Mouse (Mus musculus) embryonic facial prominence, embryonic 12.5 days (tissue): ENCODE data around the gene Fcrl6. TPM values are rescaled to one million over a fixed set of nuclear protein-coding genes. Genes with fewer than 3 reads are reported as not detected.
A peak's percentile ranks its signal among the peaks of the same experiment; 100 is the strongest.

Source experiments
- ATAC-seq: fragments of 200-750 bp; cut with Nextera tagmentation; 2 replicates; pipeline ENCODE4 v1.8.0; 2017; ENCODE audit not compliant: insufficient number of reproducible peaks, insufficient read depth, low FRiP score, low TSS enrichment
- H3K27ac ChIP-seq: fragments of 300-500 bp; sonication (generic); 2 replicates; pipeline ENCODE4 v1.5.1; 2016; ENCODE audit warnings: mild to moderate bottlenecking
- H3K27me3 ChIP-seq: fragments of 300-500 bp; sonication (generic); 2 replicates; pipeline ENCODE4 v1.6.1; 2016; ENCODE audit warnings: mild to moderate bottlenecking, moderate library complexity
- H3K36me3 ChIP-seq: fragments of 300-500 bp; sonication (generic); 2 replicates; pipeline ENCODE4 v1.6.1; 2016; ENCODE audit warnings: mild to moderate bottlenecking
- H3K4me1 ChIP-seq: fragments of 300-500 bp; sonication (generic); 2 replicates; pipeline ENCODE4 v1.6.1; 2016
- H3K4me2 ChIP-seq: fragments of 300-500 bp; sonication (generic); replicated peaks from 2 replicates; pipeline ENCODE4 v1.6.1; 2016; ENCODE audit warnings: mild to moderate bottlenecking, moderate library complexity
- H3K4me3 ChIP-seq: fragments of 300-500 bp; sonication (generic); 2 replicates; pipeline ENCODE4 v1.5.1; 2016; ENCODE audit warnings: mild to moderate bottlenecking
- H3K9ac ChIP-seq: fragments of 300-500 bp; sonication (generic); 2 replicates; pipeline ENCODE4 v1.6.1; 2016; ENCODE audit warnings: mild to moderate bottlenecking, moderate library complexity
- H3K9me3 ChIP-seq: fragments of 300-500 bp; sonication (generic); 2 replicates; pipeline ENCODE4 v1.6.1; 2016; ENCODE audit warnings: mild to moderate bottlenecking, moderate library complexity
- WGBS: fragments of 180-500 bp; shearing (Covaris S2); methylation state at CpG from one replicate; pipeline ENCODE4 v1.1.7; 2016; 5-methylcytosine and 5-hydroxymethylcytosine counted together
- polyA plus RNA-seq: library from polyadenylated mRNA; unstranded; fragments of >200 nt; fragmentation: Nextera tagmentation; extraction: Ambion mirVana; gene quantifications from 2 replicates; pipeline ENCODE4 v1.2.1, GENCODE M21; 2016

The Fcrl6 gene
- 0.35 and 0.76 TPM in 2 replicates for polyA plus RNA-seq

DNA sequence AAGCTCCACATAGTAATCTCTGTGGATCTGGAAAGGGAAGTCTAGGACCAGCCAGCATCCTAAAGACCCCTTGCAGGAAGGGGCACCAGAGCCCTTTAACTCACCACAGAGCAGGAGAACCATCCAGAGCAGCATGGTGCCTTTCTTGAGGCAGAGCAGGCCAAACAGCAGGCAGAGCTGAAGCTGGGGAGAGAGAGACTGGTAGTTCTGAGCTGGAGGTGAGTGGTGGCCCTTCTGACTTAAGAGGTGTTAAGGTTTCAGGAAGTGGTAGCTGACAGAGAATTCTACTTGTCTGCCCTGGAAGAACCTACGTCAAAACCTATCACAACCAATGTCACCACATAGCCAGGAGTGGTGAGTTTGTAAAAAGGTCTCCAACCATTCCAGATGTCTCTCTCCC is at the start of gene Fcrl6:
Fcrl6 (minus strand) TSS at position 226 of the 400 bp plus-strand sequence.
- no peaks in the 10 kb centered on the region for H3K27me3 ChIP-seq
- H3K4me3 ChIP-seq = no peak within 1 kb of the TSS
- no peak within 1 kb of the TSS for H3K4me2 ChIP-seq
- H3K9ac ChIP-seq = no peak within 1 kb of the TSS
- no peaks in the 10 kb centered on the region for H3K36me3 ChIP-seq
- ATAC-seq = no peak
- H3K4me1 ChIP-seq = no peaks in the 10 kb centered on the region
- WGBS = 59% methylated on average over 1 of the region's 1 CpGs
- H3K9me3 ChIP-seq = no peaks in the 10 kb centered on the region
- H3K27ac ChIP-seq = no peak within 1 kb of the TSS

DNA sequence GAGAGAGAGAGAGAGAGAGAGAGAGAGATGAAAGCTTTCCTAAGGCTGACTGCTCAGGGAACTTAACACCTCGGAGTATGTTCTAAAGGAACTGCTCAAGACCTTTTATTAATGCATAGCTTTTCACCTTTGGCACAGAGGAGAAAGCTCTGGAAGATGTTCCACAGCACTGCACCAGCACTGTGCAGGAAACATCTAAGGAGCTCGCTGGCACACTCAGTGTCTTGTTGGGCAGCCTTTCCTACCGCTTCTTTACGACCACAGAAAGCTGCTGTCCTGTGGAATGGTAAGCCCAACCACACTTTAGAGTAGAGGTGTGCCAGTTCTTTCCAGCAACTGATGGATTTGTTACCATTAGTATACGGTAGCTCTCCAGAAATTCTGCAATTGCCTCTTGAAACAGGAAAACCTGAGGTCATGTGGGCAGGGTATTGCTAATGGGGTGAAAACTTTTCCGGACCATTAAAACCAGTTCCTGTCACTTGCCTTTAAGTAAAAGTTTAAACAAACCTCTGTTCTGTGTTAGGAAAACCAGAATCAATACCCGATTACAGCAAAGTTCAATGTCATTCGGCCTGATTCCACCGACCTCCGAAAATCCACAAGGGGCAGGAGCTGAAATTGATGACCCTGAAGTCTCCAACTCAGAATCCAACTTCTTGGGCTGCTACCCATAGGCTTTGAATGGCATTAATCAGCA is 49.1 kb upstream of the Fcrl6 start:
- no peak for ATAC-seq
- H3K4me2 ChIP-seq = no peak overlapping the region
- 79% methylated on average over 10 of the region's 10 CpGs for WGBS
- H3K9ac ChIP-seq = no peak overlapping the region
- no peak overlapping the region for H3K4me3 ChIP-seq
- H3K4me1 ChIP-seq = no peaks in the 10 kb centered on the region; the same call in 1 of the 2 replicates
- H3K36me3 ChIP-seq = no peaks in the 10 kb centered on the region
- H3K27me3 ChIP-seq = no peaks in the 10 kb centered on the region
- H3K27ac ChIP-seq = no peak overlapping the region
- no peaks in the 10 kb centered on the region for H3K9me3 ChIP-seq

DNA sequence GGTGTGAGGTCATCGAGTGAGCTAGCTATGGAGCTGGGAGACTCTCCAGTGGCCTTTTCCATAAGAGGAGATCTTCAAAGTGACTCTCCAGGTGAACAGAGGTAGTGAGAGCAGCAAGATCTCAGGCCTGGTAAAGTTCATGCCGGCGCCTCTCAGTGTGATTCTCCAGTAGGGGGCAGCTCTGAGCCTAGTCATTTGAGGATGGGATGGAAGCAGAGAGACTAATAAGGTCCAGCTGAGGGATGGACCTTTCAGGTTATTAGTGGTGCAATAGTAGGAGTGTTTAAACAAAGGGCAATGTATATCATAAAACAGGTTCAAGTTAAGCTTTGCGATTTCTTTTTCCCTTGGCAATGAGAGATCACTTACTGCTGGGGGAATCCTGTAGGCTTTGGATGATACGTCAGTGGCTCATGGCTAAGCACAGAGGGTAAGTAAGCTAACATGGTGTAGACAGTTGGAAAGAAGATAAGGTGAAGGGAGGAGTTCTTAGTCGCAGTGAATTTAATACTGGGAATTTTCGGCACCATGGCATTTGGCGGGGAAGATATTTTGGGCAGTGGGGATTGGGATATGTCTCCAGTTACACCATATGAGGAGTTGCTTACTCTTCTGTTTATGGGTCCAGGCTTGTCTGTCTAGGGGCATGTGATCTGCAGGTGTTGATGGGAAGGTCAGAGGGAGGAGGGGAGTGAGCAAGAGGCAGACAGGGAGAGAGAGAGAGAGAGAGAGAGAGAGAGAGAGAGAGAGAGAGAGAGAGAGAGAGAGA is 48.4 kb upstream of the Fcrl6 start:
- Histone ChIP-seq H3K27ac (no peak overlapping the region), H3K4me3 (no peak overlapping the region), H3K4me2 (no peak overlapping the region), H3K9me3 (no peaks in the 10 kb centered on the region), H3K4me1 (no peaks in the 10 kb centered on the region; the same call in 1 of the 2 replicates), H3K9ac (no peak overlapping the region), H3K27me3 (no peaks in the 10 kb centered on the region), H3K36me3 (no peaks in the 10 kb centered on the region)
- WGBS = 58% methylated on average over 8 of the region's 8 CpGs
- ATAC-seq = no peak

DNA sequence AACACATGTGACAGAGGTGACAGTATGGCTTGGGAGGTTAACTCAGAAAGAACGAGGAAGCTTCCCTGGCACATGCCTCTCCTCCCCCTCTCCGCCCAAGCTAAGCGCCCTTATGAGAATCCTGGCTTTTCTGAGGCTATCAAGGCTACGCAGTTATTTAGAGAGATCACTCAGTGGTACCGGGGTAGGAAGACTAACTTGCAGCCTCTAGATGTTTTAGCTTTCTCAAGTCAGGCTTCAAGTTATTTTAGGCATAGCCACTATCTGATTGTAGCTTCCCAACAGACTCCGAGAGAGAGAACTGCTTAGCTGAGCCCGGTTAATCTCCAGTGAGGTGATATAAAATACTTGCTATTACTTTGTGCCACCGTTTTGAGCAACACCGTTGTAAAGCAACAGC is 47.0 kb upstream of the Fcrl6 start:
- Histone ChIP-seq H3K27ac (no peak overlapping the region), H3K9ac (no peak overlapping the region), H3K4me2 (no peak overlapping the region), H3K9me3 (no peaks in the 10 kb centered on the region), H3K4me1 (no peaks in the 10 kb centered on the region; the same call in 1 of the 2 replicates), H3K36me3 (no peaks in the 10 kb centered on the region), H3K27me3 (no peaks in the 10 kb centered on the region), H3K4me3 (no peak overlapping the region)
- ATAC-seq = no peak
- WGBS = 85% methylated on average over 9 of the region's 9 CpGs

DNA sequence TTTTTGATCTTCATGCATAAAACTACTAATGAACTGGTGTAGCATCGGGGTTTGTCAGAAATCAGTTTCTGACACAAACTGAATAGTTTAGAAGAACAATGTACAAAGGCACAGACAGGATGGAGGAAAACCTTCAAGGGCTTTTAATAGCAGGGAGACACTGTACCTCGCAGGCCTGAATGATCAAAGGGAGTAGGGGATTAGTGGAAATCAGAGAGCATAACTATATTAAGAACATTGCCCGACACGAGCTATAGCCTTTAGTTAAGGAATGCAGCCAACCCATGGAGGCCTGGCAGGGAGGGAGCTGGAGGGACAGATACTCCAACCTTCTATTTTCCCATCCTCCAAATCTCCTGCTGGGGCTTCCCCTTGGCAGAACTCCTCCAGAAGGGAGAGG is 44.9 kb upstream of the Fcrl6 start:
- no peak overlapping the region for H3K4me3 ChIP-seq
- H3K4me1 ChIP-seq = no peaks in the 10 kb centered on the region; the same call in 1 of the 2 replicates
- 21% methylated on average over 4 of the region's 4 CpGs for WGBS
- H3K9ac ChIP-seq = no peak overlapping the region
- H3K9me3 ChIP-seq = no peaks in the 10 kb centered on the region
- no peaks in the 10 kb centered on the region for H3K27me3 ChIP-seq
- no peak overlapping the region for H3K4me2 ChIP-seq
- H3K36me3 ChIP-seq = no peaks in the 10 kb centered on the region
- no peak for ATAC-seq
- H3K27ac ChIP-seq = no peak overlapping the region

DNA sequence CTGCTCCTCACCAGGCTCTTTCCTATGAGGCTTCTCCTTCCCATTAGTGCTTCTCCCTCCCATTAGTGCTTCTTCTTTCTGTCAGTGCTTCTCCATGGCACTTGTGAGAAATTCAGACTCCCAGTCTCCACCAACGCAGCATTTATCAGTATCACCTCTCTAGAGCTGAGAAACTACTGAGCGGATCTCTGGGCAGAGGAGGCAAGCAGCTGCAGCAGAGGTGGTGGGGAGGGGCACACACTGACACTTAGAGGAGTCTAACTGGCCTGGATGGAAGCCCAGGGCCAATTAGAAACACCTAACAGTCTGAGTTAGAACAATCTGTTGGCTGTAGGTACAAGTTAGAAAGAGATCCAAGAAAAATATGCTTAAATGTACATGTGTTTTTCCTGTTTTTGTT is 36.4 kb upstream of the Fcrl6 start:
- Histone ChIP-seq H3K4me2 (no peak overlapping the region), H3K4me1 (no peaks in the 10 kb centered on the region), H3K27me3 (no peaks in the 10 kb centered on the region), H3K4me3 (no peak overlapping the region), H3K9me3 (no peaks in the 10 kb centered on the region), H3K27ac (no peak overlapping the region), H3K9ac (no peak overlapping the region), H3K36me3 (no peaks in the 10 kb centered on the region)
- 70% methylated on average over 2 of the region's 2 CpGs for WGBS
- ATAC-seq = no peak

DNA sequence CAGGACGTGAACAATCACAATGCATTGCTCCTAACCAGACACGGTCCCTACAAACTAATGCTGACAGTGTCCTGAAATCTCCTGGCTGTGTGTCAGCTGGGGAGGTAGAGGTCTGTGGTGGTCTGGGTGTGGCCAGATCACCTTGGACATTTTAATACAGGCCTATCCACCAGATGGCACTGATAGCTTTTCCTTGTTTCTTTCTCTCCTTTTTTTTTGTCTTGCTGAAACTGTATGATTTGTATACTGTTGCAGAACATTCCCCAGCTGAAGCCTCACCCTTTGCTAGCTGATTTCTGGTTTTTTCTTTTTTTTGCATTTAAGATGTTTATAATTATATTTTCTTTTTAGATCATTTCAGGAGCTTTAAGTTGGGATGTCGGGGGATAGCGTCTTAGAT is 35.5 kb upstream of the Fcrl6 start:
- Histone ChIP-seq H3K9ac (no peak overlapping the region), H3K27ac (no peak overlapping the region), H3K4me2 (no peak overlapping the region), H3K4me3 (no peak overlapping the region), H3K4me1 (no peaks in the 10 kb centered on the region), H3K36me3 (no peaks in the 10 kb centered on the region), H3K27me3 (no peaks in the 10 kb centered on the region), H3K9me3 (no peaks in the 10 kb centered on the region)
- no peak for ATAC-seq
- 69% methylated on average over 4 of the region's 4 CpGs for WGBS

DNA sequence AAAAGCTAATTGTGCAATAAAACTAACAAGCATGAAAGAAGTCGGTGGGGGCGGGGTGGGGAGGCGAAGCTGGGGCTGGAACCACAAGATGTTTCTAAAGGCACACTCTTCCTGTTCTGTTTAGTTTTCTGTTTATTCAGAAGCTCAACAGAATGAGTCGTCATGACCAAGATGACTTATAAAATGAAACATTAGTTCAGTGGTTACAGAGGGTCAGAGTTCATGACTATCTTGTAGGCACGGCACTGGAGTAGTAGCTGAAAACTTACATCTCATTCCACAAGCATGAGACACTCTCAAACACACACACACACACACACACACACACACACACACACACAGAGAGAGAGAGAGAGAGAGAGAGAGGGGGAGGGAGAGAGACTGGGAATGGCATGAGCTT is 33.9 kb upstream of the Fcrl6 start:
- no peak for ATAC-seq
- Histone ChIP-seq H3K36me3 (no peaks in the 10 kb centered on the region), H3K9me3 (no peaks in the 10 kb centered on the region), H3K9ac (no peak overlapping the region), H3K27ac (no peak overlapping the region), H3K4me2 (no peak overlapping the region), H3K27me3 (no peaks in the 10 kb centered on the region), H3K4me3 (no peak overlapping the region), H3K4me1 (no peaks in the 10 kb centered on the region)
- WGBS = 88% methylated on average over 5 of the region's 5 CpGs

DNA sequence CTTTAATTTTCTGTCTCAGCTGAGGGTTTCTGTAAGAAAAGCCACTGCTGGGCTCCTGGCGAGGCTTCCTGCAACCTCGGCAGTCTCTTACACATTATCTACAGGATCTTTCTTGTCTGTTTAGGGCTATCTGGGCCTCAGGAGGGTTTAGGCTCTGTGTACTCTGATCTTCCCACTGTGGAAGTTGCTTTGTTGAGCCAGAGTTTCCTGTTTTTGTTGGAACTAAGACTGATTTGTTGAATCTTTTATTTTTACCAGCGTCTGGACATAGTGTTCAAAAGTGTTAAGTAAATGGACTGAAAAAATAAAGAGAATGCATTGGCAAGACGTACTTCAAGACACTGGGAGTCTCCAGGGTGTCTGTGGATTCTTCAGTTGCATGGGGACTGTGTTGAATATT is 32.9 kb upstream of the Fcrl6 start:
- no peak for ATAC-seq
- 61% methylated on average over 4 of the region's 4 CpGs for WGBS
- no peak overlapping the region for H3K4me3 ChIP-seq
- no peaks in the 10 kb centered on the region for H3K4me1 ChIP-seq
- H3K36me3 ChIP-seq = no peaks in the 10 kb centered on the region
- no peaks in the 10 kb centered on the region for H3K9me3 ChIP-seq
- H3K9ac ChIP-seq = no peak overlapping the region
- H3K4me2 ChIP-seq = no peak overlapping the region
- no peak overlapping the region for H3K27ac ChIP-seq
- H3K27me3 ChIP-seq = no peaks in the 10 kb centered on the region

DNA sequence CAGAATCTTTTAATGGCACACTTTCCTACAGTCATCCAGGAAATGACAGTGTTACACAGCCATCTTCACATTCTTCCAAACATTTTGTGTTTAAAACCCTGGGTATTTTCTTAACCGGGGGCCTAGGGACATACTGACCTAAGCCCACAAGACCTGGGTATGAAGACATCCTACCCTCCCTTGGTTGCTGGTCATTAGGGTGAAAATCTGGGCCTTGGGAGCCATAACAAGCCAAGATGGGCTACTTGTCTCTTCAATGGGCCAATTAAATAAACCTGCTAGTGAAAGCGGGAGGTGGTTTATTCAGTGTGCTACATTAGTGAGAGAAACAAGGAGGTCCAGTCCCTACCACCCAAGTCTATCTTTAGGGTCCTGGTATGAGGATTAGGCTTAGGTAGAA is 31.8 kb upstream of the Fcrl6 start:
- no peaks in the 10 kb centered on the region for H3K36me3 ChIP-seq
- WGBS = 86% methylated on average over 2 of the region's 2 CpGs
- no peak overlapping the region for H3K4me2 ChIP-seq
- no peak overlapping the region for H3K4me3 ChIP-seq
- no peak overlapping the region for H3K9ac ChIP-seq
- H3K9me3 ChIP-seq = no peaks in the 10 kb centered on the region
- H3K4me1 ChIP-seq = peaks cover 9% of the 10 kb centered on the region
- no peaks in the 10 kb centered on the region for H3K27me3 ChIP-seq
- ATAC-seq = no peak
- H3K27ac ChIP-seq = no peak overlapping the region

DNA sequence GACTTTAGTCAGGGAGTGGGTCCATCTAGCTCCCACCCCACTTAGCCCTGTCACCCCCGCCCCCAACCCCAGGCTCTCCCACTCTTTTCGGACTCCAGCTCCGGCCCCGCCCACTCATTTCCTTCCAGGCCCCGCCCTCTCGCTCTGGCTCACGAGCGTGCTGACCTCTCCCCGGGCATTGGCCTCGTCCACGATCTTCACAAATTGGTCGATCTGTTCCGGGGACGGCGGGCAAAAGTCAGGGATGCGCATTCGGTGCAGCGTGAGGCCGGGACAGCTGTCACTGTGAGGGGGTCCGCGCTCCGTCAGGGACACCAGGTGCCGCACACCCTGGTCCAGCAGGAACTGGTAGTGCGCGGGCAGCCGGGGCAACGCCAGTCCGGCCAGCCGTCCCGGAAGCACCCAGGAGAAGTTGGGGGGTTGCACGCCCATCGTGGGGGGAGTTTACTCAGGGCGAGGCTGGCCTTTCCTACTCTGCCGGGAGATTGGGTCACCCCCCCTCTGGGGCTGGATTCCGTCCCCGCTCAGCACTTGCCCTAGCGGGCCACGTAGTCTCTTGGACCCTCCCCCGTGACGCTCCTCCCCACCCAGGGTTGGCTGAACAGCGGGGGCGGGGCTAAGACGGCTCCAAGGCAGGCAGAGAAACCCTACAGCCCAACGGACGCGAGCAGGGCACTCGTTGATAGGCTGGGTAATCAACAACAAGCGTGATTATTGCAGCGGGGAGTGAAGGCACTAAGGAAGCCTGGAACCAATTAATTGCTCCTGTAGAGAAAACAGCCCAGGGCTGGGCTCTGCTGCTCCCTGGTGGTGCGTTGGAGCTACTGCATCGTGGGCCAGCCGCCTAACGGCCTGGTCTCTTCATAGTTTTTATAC is 30.3 kb upstream of the Fcrl6 start, which contains the start of gene Dusp23:
Dusp23 (minus strand) TSS at position 512 of the 876 bp plus-strand sequence.
- Histone ChIP-seq H3K4me3 (peak within 1 kb of the TSS; percentile 71), H3K9me3 (no peaks in the 10 kb centered on the region), H3K27me3 (no peaks in the 10 kb centered on the region), H3K27ac (peak within 1 kb of the TSS; percentile 75), H3K9ac (peak within 1 kb of the TSS; percentile 61), H3K4me1 (peaks cover 9% of the 10 kb centered on the region), H3K4me2 (peak within 1 kb of the TSS; percentile 74), H3K36me3 (no peaks in the 10 kb centered on the region)
- WGBS = under 1% methylated on average over 53 of the region's 53 CpGs
- peak; percentile 98 for ATAC-seq
